Mouse (Mus musculus) ES-CJ7 (cell line): ENCODE data around the gene Slc9b1.

ENCODE experiments used
- DNase-seq: peaks from one replicate; pipeline ENCODE4 v3.0.0; 2011; ENCODE audit warnings: low read depth, low spot score

The Slc9b1 gene

DNA sequence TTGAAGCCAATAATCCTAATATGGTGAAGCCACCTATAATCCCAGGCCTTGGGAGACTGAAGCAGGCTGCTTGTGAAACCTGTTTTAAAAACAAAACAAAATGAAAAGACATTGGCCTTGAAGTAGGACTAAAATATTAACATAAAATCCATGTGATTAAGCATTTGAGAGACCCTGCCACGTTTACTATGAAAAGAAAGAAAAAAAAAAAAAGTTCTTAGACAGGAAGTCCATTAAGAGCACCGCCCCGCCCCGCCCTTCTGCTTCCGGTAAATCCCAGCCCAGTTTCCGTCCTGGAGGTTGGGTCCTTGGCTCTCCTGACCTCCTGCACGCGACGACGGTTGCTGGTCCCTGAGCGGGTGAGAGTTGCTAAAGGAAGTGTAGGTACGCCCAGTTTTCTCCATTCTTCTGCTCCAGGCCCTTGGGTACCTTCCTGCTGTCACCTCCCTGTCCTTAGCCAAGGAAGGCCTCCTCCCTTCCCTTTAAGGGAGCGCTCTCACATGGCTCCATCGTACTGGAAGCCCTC is at the start of gene Slc9b1:
Gene Slc9b1 (plus strand): TSS at position 291 of the 526 bp plus-strand sequence.
- DNase-seq = peak; percentile 80

DNA sequence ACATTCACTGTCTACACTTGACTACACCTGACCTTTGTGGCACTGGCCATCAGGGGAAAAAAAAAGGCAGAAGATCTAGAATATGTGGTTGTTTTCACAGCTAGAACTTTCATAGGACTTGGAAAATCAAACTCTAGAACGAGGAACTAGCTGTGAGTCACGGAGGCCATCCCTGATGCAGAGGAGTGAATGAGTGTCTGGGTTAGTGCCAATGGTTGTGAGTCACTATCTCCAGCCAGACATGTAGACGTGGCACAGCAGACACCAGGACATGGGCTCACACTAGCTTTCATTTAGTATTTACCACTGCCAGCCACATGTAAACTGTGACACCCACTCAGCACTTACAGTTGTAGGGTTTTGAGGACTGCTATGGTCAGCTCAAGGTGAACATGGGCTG is 49.3 kb upstream of the Slc9b1 start:
- no peak for DNase-seq

DNA sequence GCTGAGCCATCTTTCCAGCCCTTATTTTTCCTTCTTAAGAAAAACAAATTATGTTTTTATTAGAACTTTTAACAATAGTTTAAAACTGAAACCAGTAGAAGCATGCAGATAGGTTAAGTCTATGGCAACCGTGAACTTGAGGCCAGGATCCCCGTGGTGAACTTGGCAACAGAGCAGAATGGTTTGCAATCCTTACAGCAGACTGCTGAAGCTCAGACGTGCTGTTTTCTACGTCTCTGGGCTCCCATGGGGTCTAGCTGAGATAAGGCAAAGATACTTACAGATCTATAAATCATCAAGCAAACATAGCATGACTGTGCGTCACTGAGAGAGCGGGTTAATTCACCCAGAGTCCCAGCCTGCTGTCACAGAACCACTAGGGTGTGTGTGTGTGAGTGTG is 47.7 kb upstream of the Slc9b1 start:
- DNase-seq = no peak

DNA sequence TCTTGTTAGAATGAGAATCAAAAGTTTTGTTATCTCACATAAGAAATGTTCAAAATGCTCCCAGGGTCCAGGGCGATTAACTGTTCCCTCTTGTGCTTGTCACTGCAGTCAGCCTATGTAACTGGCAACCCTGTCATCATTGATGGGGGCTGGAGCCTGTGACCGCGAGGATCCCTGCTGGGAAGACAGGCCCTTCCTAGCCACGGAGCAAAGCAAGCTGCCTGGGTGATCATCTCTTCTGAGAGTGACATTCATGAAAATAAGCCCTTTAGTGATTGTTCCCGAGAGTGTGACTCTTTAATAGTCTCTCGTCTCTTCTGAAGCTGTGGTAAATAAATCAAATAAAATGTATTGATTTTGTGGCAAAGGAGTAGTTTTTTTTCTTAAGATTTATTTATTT is 43.8 kb upstream of the Slc9b1 start:
- no peak for DNase-seq

DNA sequence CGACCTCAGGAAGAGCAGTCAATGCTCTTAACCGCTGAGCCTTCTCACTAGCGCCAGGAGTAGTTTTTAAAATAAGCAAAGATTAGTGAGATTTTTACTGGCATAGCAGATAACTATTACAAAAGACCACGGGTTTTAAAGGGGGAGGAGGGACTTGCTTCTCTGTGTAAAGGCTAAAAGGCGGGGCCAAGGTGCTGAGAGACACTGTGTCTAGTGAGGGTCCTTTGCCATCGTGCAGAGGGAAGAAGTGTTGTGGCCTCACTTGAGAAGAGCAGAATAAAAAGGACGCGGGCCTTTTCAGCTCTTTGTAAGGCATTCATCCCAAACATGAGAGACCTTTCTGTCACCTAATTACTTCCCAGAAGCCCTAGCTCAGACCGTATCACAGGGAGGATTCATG is 43.3 kb upstream of the Slc9b1 start:
- no peak for DNase-seq

DNA sequence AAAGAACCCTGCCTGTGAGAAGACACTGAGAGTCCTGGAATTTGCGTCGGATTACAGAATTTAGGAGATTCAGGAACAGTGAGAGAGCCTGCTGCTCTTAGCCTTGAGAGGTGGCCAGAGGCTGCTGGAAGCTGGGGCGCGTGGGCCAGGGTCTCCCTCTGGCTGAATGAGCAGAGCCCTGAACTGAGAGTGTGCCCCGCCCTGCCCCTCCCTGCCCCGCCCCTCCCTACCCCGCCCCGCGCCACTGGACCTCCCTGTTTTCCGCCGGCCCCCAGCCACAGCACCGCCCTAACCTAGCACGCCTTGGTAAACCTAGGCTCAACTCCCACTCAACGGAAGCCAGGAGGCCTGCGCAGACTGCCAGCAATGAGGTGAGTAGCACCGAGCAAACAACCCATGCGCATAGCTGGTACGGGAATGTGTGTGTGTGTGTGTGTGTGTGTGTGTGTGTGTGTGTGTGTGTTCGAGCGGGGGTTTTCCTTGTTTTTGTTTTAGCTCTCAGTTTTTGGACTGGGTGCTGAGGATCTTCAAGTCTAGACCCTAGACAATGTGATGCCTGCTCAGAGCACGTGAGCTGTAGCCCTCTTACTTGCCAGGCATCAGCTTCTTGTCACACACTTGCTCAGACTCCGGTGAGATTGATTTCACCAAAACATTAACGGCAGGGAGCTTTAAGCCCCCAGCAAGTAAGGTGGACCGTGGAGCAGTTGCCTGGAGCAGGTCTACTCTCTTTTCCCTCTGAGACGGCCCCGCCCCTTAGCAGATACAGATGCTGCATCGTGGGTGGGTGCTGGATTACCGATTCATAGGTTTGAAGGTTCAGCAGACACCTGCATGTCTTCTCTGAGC is 40.2 kb upstream of the Slc9b1 start, which contains the start of gene Slc9b2:
Gene Slc9b2 (plus strand): TSS at position 290 of the 849 bp plus-strand sequence.
- DNase-seq = peak; percentile 59

DNA sequence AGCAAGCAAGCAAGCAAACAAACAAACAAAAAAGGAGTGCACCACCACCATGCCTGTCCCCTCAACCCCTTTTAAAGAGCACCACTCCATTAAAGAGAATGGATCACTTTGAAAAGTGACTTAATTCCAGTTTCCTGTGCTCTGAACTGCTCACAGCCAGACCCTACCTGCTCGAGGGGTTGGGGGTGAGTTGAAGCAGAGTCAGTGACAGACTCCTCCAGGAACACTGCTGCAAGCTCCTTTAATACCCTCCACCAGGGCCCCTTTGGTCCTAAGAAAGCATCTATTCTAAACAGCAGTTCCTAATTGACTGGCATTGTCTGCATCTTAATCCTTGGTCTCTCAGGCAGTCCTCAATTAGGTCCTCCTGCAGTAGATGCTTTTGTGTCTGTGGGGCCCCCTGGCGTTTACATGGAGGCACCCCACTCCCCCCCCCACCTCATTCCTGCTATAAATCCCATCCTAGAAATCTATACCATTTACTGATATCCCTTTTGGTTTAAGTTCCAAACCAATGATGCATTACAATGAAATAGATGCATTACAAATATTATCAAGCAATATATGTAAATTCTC is 34.8 kb upstream of the Slc9b1 start:
- no peak for DNase-seq

DNA sequence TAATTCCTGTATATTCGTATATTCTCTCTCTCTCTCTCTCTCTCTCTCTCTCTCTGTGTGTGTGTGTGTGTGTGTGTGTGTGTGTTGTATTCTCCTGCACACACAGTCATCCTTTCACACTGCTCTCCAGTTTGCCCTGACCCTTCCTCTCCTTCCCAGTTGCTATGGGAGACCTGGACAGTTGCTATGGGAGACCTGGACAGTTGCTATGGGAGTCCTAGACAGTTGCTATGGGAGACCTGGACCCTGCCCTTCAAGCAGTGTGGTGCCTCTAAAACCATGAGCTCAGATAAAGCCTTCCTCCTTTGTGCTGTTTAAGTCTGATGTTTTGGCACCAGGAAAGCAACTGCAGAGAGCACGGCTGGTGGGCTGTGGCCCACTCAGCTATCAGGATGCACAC is 34.1 kb upstream of the Slc9b1 start:
- peak; percentile 57 for DNase-seq

DNA sequence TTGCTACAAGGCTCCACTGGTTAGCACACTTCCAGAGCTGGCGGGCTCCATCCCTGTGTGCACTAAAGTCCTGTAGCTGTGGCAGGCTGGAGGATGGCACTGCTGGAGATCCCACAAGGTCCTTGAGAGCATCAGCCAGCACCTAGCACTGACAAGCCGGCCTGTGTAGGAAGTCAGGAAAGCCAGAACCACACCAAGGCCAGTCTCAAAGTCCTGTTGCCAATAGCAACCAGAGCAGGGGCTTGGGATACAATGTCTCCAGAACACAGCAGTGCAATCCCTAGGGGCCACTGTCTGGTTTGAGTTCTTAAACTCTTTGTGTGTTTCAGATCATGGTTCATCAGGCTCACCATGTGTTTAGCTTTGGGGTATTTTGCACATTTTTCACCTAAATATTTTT is 33.0 kb upstream of the Slc9b1 start:
- DNase-seq = peak; percentile 42

DNA sequence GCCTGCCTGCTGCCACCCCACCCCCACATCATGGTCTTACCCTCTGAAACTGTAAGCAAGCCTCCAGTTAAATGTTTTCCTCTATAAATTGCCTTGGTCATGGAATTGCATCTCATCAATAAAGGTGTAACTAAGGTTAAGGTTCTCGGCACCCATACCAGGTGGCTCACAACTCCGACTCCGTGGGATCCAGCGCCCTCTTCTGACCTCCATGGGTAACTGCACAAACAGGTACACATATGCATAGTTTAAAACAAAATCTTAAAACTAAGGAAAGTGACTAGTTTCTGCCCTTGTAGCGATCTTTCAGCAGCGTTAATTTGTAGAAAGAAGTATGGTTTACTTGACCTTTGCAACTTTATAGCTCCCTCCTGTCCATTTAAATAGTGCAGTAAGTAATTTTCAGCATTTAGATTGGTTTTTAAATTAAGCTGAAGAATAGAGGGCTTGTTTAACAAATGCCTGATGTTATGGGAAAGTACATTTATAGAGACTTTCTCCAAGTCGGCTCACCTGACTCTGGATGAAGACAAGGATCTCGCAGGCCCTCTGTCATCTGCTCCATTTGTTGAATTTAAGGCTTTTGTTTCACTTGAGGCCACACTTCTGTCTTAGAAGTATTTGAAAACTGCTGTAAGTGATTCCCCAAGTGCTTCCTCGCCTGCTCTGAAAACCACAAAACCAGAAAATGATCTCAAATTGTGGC is 32.0 kb upstream of the Slc9b1 start:
- peak; percentile 74 for DNase-seq

DNA sequence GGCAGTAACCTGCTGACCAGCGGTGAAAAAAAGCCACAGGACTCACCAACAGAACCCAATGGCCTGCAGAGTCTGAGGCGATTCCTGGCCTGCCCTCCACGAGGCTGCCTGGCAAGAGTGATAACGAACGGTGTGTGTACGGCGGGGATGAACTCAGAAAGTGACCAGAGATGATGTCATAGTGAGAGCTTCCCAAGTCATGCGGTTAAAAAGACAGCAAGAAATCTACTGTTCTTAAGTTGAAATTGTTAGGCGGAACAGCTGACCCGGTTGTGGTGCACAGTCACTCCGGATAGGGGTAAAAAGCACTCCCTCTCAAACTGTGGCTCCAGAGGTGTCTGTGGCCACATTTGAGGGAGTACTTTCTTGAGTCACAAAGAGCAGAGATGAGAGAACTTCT is 29.5 kb upstream of the Slc9b1 start:
- DNase-seq = no peak

DNA sequence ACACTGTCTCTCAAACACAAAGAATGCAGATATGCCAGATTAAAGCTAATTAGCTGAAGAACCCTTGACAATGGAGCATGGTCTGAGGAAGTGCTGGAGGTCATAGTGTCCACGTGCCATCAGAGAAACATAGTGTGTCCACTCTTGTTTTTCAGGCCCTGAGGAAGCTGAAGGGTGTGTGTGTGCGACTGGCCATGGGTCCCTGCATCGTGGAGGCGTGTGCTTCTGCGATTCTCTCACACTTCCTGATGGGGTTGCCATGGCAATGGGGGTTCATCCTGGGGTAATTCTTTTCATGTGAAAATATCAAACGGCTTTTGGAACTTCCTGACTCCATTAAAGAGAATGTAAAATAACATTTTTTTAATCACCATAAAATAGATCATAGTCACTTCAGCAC is 23.5 kb upstream of the Slc9b1 start:
- DNase-seq = no peak

DNA sequence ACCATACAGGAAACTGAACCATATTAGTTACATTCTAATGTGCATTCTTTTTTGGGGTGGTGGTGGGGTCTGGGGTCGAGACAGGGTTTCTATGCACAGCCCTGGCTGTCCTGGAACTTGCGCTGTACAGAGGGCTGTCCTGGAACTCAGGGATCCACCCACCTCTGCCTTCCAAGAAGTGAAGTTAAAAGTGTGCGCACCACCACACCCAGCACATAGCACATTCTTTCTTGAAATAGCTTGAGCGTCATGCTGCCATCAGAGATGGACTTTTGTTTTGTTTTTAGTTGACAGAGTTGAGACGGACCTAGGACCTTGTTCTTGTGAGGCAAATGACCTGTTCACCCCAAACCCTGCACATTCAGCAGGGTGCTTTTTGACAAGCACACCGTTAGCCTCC is 20.7 kb upstream of the Slc9b1 start:
- DNase-seq = no peak

DNA sequence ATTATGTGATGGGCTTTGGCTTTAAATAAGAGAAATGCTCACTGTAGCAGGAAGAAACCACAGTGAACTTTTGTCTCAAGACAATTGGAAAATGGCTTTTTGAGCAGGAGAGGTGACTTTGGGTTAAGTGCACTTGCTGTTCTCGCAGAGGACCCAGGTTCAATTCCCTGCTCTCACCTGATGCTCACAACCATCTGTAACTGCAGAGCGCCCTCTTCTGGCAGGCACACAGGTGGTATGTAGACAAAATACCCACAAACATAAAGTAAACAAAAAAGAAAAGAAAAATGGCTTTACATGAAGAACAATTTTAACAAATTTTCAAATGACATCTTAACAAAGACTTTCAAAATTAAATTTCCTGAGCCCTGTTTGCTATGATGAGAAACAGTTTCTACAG is 20.2 kb upstream of the Slc9b1 start:
- peak; percentile 79 for DNase-seq

DNA sequence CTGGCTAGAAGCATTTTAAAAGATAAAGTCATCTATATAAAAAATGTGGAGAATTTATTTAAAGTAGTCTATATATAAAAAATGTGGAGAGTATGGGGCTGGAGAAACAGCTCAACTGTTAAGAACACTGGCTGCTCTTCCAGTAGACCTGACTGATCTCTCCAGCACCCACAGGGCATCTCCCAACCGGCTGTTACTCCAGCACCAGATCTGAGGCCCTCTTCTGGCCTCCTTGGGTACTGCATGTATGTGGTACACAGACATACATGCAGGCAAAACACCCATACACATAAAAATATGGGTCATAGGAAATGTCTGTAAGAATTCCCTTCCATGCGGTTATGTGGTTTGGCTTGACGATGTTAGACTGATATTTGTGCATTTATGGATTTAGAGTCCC is 19.3 kb upstream of the Slc9b1 start:
- peak; percentile 87 for DNase-seq

DNA sequence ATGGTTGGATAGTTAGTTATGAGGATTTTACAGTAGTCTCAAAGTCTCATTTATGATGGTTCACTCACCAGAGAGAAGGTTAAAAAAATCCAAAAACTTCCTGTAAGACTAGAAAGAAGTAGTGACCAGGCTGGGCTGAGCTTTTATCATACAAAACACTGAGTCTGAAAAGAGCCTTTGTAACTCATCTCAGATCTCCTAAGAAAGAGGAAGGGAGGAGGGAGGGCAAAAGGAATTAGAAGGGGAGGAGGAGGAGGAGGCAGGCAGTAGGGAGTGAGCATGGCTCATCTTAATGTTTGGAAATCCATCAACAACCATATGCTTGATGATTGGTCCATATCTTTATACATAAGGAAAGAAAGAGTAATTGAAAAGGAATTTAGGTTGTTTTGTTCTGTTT is 15.1 kb upstream of the Slc9b1 start:
- DNase-seq = peak; percentile 77

DNA sequence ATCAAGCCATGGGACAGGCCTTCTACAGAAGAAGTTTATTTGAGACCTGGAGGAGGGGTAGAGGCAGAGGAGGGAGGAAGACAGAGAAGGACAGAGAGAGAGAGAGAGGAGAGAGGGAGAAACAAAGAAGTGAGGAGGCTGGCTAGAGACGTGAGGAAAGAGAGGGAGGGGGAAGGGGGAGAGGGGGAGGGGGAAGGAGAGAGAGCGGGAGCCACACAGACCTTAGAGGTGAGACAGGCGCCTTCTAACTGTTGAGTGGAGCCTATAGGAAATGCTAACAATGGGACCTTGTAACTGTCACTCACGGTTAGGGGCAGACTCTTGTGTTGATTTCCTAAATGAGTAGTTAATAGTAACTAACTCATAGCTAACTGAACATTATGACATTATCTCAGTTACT is 14.1 kb upstream of the Slc9b1 start:
- DNase-seq = peak; percentile 65

DNA sequence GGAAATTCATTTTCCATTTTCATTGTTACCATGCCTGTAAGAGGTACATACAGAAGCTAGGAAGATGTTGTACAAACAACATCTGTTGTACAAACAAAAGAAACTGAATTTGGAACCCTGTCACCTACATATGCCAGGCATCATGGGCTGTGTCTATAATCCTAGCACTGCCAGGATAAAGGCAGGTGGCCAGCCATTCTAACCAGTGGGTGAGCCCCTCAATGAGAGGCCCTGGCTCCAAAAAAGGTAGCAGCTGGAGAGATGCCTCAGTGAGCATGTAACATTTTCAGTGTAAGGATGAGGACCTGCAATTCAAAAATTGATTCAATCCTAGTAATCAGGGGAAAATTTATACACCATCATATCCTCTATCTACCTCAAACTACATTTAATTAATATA is 1.2 kb downstream of the Slc9b1 start:
- no peak for DNase-seq

DNA sequence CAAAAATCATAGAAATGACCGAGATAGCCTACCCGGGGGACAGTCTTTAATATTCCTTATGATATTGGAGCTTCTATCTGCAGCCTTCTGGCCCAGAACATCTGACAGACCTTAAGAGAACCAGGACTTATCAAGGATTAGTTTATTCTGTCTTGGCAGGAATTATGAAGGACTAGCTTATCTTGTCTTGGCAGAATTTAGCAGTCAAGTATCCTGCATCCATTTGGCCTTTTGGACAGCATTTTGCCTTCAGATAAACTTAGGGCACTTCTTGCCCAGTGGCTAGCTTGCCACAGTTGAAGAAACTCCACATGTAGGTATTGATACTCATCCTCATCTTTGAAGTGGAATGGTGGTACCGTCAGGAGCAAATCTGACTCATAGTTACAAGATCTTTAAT is 4.0 kb downstream of the Slc9b1 start:
- no peak for DNase-seq

DNA sequence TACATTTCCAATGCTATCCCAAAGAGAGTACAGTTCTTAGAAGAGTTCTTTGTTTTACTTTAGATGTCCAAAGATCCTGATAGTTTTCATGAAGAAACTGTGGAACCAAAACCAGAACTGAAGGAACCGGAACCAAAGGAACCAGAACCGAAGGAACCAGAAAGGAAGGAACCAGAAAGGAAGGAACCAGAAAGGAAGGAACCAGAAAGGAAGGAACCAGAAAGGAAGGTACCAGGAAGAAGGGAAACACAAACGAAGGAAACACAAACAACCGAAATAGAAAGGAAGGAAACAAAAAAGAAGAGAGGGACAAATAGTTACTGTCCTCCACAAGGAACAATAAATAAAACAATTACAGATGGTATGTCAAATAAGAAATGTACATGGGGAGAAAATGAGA is 9.6 kb downstream of the Slc9b1 start:
- DNase-seq = no peak

DNA sequence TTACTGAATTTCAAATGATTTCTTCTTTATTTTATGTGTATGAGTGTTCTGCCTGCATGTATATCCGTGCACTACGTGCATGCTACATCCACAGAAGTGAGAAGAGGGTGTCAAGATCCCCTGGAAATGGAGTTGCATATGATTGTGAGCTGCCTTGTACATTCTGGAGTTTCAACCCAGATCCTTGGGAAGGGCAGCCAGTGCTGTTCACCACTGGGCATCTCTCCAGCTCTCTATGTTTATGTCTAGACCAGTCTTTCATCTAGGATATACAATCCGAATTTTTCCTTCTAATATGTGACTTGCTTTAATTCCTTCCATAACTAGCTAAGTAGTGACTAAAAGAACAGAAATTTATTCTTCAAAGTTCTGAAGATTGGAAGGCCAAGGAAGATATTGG is 28.0 kb downstream of the Slc9b1 start:
- no peak for DNase-seq

DNA sequence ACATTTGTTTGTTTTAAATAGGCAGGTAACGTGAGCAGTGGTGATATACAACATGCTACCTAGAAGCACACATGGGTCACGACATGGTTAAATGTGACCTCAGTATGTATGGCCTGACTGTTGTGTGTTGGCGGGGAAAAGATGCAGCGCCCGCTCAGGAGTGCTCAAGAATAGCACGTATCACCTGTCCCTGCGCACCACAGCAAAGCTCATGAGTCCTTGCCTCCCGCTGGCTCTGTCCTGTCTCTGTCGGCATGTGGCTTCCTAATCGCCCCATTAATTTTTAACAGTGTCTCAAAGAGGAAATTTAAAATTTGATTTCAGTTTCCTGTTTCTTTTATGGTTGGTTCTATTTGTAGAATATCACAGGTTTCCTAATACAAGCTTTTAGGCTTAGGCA is 29.6 kb downstream of the Slc9b1 start:
- DNase-seq = no peak

DNA sequence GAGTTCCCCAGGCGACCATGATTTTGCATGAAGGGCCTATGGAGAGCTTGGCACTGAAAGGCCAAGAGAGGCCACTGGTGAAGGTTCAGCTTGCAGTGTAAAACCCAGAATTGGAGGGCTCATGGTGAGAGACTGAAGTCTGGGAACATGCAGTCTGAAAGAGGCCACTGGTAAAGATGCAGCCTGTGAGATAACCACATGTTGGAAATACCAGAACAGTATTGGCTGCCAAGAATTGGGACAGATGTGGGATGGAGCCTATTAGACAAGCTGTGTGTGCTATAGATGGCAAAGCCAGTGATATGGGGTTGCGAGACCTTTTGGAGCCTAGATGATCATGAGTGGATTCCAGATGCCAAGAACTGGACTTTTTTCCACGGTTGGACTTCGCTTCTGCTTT is 32.0 kb downstream of the Slc9b1 start:
- no peak for DNase-seq
